Comparison of ENCODE assay signal across 6 mouse cellular contexts in genomic region chr5:141793926-141794325, GRCm38 (mm10).
"Had no signal": no experiment of that assay in that cellular context is flagged by ENCODE, and none has a peak within 500 bp of the region (broad histone marks: within the 10 kb centered on the region; RNA-seq: fewer than 3 reads in every experiment).

No protein-coding gene starts in this region.

- DNase-seq: kidney, adult 8-10 months; kidney, postnatal 25 days; lung, embryonic 14.5 days; lung, postnatal 10 days; lung, postnatal 4 days; right cerebral cortex, postnatal 14 days had no signal
